Mouse (Mus musculus) kidney, postnatal 10 days (tissue): ENCODE data around the gene Ptdss2.

Source experiments
- DNase-seq: peaks from one replicate; pipeline ENCODE4 v3.0.0; 2021; ENCODE audit warnings: mixed read lengths

The Ptdss2 gene

DNA sequence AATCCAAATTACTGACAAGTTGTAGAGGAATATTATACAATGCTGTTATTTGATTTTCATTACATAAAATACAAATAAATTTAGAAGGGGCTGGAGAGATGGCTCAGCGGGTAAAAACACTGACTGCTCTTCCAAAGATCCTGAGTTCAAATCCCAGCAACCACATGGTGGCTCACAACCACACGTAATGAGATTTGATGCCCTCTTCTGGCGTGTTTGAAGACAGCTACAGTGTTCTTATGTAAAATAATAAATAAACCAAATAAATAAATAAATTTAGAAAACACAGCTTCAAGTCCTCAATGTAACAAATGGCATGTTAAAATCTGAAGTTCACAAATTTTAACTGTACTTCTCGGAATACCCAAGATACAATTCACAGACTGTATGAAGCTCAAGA, 52.9 kb downstream of the Ptdss2 start:
- DNase-seq, result no peak

DNA sequence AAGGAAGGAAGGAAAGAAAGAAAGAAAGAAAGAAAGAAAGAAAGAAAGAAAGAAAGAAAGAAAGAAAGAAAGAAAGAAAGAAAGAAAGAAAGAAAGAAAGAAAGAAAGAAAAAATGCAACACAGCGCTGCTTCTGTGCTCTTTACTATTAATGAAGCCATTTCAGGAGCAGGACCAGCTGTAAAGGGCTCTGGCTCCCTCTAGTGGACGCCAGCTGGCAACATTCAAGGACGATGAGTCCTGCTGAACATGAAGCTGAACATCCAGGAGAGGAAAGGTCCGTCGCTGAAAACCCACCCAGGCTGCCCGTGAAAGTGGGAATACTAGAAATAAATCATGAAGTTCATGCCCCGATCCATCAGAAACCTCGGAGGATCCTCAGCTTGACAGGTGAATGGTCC, 54.0 kb downstream of the Ptdss2 start:
- peak; percentile 94 for DNase-seq

- DNase-seq, result no peak
Observed at GRCm38 (mm10) chr7:141188194-141188593, 66.0 kb downstream of the Ptdss2 start.

DNA sequence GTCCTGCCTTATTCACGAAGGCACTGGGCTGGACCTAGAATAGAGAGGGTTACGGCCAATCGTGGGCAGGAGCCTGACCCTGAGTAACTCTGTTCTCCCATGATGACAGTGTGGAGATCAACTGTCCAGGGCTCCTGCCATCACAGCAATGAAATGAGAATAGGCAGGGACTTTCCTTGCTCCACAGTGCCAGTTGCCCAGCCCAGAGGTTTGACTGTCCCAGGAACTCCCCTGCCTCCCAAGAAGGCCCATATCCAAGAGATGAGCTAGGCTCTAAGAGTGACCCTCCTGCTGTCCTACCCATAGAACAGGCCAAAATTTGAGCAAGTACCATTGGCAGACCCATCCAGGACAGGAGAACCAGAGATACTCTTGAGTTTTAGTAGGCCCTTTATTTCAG, 66.6 kb downstream of the Ptdss2 start:
- DNase-seq, result no peak

GRCm38 (mm10) chr7:141190220-141190619, 68.0 kb downstream of the Ptdss2 start:
- no peak for DNase-seq

GRCm38 (mm10) chr7:141191036-141191435, 68.9 kb downstream of the Ptdss2 start:
- peak; percentile 71 for DNase-seq

- DNase-seq, result peak; percentile 26
Observed at GRCm38 (mm10) chr7:141191796-141192685, 69.9 kb downstream of the Ptdss2 start.

GRCm38 (mm10) chr7:141192776-141193347, 70.7 kb downstream of the Ptdss2 start:
- DNase-seq, result peak; percentile 33

DNA sequence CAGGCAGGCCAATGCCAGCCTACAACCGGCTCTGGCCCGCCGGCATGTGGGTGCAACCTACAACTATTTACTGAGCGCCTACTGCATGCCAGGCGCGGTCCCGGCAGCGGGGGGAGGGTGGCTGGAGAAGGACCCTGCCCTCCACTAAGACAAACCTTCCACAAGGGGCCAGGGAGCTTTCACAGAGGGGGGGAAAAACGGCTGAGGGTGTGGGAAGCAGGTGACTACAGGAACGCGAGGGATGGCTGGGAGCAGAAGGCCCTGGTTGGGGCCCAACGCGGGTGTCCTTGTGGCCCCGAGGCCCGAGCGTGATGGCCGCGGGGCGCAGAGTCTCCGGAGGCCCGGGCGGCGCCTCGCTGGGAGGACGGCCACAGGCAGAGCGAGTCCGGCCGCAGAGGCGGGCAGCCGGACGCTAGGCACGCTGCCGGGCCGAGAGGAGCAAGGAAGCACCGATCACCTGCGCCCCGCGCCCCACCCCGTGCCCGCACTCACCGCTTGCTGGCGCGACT, 71.2 kb downstream of the Ptdss2 start:
- DNase-seq, result peak; percentile 67

DNA sequence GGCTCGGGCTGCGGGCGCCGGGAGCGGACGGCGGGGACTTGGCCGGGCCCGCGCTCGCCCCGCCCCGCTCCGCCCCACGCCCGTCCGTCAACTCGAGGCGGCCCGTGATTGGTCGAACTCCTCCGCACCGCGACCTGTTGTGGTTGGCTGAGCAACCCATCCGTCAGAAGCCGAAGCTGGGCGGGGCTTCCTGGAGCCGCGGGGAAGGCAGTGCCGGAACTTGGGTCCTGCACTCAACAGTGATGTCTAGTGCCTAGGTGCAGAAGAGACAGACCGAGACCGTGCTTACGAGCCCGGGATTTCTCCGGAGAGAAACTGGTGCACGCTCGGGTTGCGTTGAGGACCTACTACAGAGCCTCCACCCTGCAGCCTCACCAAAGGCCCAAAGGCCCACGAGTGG, 71.8 kb downstream of the Ptdss2 start, which contains the start of the genes Hras and Lrrc56:
Hras (minus strand) TSS at position 58 of the 400 bp plus-strand sequence.
Lrrc56 (plus strand) TSS at position 210 of the 400 bp plus-strand sequence.
- DNase-seq, result peak; percentile 99

DNA sequence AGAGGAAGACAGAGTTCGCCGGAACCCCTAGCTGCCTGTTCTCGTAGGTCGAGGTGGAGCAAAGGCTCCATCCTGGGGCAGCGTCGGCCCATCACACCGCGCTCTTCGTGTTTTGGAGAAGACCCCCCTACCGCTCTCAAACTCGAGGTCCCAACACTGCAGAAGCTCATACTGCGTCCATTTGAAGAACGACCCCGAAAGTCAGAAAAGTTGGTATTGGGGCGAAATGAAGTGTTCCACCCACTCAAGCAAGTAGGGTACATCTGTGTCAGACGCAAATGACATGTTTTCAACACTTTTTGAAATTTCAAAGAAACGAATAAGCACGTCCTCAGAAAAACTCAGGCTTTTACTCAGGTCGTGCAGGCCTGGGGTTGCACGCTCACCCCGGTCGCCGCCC, 72.2 kb downstream of the Ptdss2 start:
- no peak for DNase-seq

GRCm38 (mm10) chr7:141194830-141195229, 72.6 kb downstream of the Ptdss2 start:
- peak; percentile 97 for DNase-seq

DNA sequence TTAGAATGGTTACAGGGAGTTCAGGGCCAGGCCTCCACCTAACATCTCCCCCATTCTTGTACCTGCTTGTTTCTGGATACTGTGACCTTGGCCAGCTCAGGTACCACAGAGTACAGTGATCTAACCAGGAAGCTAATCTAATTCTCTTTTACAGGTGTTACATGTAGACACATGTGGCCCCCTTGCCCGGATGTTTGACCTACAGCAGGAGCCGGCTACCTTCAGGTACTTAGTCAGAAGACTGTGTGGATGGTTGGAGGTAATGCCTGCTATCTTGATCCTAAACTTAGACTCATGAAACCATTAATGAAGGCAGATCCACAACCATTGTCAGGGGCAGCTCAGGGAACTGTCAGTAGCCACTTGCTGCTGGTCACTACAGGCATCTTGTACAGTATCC, 73.6 kb downstream of the Ptdss2 start:
- no peak for DNase-seq

- no peak for DNase-seq
Observed at GRCm38 (mm10) chr7:141196619-141197282, 74.6 kb downstream of the Ptdss2 start.

GRCm38 (mm10) chr7:141198121-141198520, 75.9 kb downstream of the Ptdss2 start:
- DNase-seq, result no peak

DNA sequence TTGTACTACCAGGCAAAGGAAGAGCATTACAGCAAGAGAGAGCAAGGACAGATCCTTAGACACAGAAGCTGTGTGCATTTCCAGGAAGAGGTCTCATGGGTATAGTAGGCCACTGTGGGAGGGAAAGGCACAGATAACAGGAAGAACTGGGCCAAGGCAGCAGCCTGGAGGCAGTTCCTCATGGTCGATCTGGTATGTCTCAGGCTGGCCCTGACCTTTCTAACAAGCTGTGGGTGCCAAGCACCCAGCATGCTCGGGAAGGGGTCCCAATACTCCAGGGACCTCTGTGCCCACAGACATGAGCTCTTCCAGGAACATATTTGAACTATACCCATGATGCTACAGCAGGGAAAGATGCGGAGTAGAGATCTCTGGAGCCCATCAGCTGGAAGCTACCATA, 82.4 kb downstream of the Ptdss2 start:
- DNase-seq, result no peak

- no peak for DNase-seq
Observed at GRCm38 (mm10) chr7:141205504-141205903, 83.3 kb downstream of the Ptdss2 start.

GRCm38 (mm10) chr7:141206182-141206937, 84.2 kb downstream of the Ptdss2 start:
- DNase-seq, result no peak
